Mouse (Mus musculus): ENCODE results near the gene Il5ra.

- no peak for TF ChIP-seq CHD2 (IDR thresholded peaks at IDR 0.05; ENCODE audit: low read depth, low read length)
- TF ChIP-seq MAFK (IDR thresholded peaks at IDR 0.05; ENCODE audit: insufficient read depth, low read depth, low read length) = no peak
- TF ChIP-seq ZC3H11A (IDR thresholded peaks at IDR 0.05; ENCODE audit: borderline replicate concordance, low read depth, low read length) = no peak
These were observed 46.9 kb downstream of the Il5ra start for GRCm38 (mm10) chr6:106701931-106702330.
